Mouse (Mus musculus) cortical plate, adult 2 months (tissue): ENCODE data around the gene Olfr56. TPM values are rescaled to one million over a fixed set of nuclear protein-coding genes. Genes with fewer than 3 reads are reported as not detected.

Source experiments
- H3K27ac ChIP-seq: fragments of 200-500 bp; 2 replicates; pipeline ENCODE4 v1.5.1; 2012; ENCODE audit warnings: low read length, control low read depth, inconsistent platforms; ENCODE audit not compliant: insufficient read depth
- H3K4me1 ChIP-seq: fragments of 200-500 bp; 2 replicates; pipeline ENCODE4 v1.6.1; 2011; ENCODE audit warnings: low read length; ENCODE audit not compliant: control insufficient read depth, insufficient read depth
- H3K4me3 ChIP-seq: fragments of 200-500 bp; 2 replicates; pipeline ENCODE4 v1.5.1; 2011; ENCODE audit warnings: mild to moderate bottlenecking, low read length, control low read depth; ENCODE audit not compliant: insufficient read depth
- CTCF ChIP-seq: fragments of 200-500 bp; IDR thresholded peaks from 2 replicates; pipeline ENCODE4 v1.5.1; 2011; ENCODE audit warnings: mild to moderate bottlenecking, control low read depth, low read length; ENCODE audit not compliant: insufficient read depth; ENCODE audit errors: extremely low read depth
- POLR2A ChIP-seq: fragments of 200-500 bp; IDR thresholded peaks from 2 replicates; pipeline ENCODE4 v1.6.1; 2011; ENCODE audit warnings: mild to moderate bottlenecking, low read length, control low read depth; ENCODE audit not compliant: insufficient read depth; ENCODE audit errors: extremely low read depth
- polyA plus RNA-seq: library from polyadenylated mRNA; depleted of rRNA; stranded (reverse); fragments of >200 nt; gene quantifications from 2 replicates; pipeline ENCODE4 v1.2.3, GENCODE M21; 2012

Gene Olfr56
- polyA plus RNA-seq, 1 experiment = 0.10 TPM

DNA sequence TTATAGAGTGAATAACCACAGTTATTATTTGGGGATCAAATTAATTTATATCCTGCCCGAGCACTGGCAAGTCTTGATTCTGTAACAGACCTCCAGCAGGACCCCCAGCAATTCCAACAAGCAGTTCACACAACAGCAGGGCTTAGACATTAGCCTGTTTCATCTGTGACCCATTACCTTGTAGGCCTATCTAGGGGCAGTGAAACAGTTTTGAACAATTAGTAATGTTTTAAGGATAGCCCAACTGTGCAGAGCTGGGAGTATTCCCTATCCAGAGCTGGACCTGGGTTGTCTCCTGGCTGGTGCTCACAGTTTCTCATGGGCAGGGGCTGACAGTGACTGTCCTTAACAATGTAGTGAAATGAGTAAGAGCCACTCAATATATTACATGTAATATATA is 98.3 kb downstream of the Olfr56 start:
- no peak for TF ChIP-seq CTCF
- TF ChIP-seq POLR2A = no peak
- Histone ChIP-seq H3K4me3 (no peak overlapping the region), H3K27ac (no peak overlapping the region; the same call in 1 of the 2 replicates), H3K4me1 (no peaks in the 10 kb centered on the region)

DNA sequence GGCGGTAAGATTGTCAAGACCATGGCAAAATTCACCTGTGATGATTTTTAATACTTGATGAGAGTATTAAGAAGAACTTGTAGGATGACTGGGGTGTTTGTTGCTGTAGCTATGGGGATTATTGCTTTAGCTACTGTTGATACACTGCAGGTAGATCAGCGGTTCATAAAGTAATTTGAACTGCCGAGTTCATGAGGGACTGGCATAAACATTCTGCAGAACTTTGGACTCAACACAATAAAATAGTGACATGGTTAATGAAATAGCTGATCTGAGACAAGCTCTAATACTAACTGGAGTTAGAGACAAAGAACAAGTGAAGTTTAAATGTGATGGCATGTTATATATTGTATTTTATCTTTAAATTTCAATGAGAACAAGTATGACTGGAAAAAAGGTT is 100.0 kb downstream of the Olfr56 start:
- no peak for TF ChIP-seq CTCF
- TF ChIP-seq POLR2A = no peak
- no peak overlapping the region for H3K4me3 ChIP-seq

DNA sequence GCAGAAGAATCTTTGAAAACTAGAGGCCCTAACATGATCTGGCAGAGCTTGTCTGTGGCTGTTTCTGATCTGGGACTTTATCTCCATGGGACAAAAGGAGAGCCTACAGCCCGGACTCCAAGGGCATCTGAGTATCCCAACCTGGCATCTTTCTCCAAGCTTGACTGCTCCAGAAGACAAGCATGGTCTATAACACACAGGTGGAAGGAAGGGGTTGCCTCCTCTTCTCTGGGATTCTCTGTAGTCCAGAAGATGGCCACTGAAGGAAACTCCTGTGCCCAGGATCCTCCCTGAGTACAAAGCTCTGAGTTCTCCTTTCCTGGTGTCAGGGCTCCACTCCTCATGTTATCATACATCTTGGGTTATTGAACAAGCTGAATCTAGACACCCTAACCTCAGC is 101.9 kb downstream of the Olfr56 start:
- Histone ChIP-seq H3K4me1 (no peaks in the 10 kb centered on the region; the same call in 1 of the 2 replicates), H3K27ac (no peak overlapping the region), H3K4me3 (no peak overlapping the region)
- TF ChIP-seq POLR2A = no peak
- no peak for TF ChIP-seq CTCF

More for the DNA sequence above, 100.0 kb downstream of the Olfr56 start:
- Histone ChIP-seq H3K4me1 (no peaks in the 10 kb centered on the region; the same call in 1 of the 2 replicates), H3K27ac (no peak overlapping the region)

DNA sequence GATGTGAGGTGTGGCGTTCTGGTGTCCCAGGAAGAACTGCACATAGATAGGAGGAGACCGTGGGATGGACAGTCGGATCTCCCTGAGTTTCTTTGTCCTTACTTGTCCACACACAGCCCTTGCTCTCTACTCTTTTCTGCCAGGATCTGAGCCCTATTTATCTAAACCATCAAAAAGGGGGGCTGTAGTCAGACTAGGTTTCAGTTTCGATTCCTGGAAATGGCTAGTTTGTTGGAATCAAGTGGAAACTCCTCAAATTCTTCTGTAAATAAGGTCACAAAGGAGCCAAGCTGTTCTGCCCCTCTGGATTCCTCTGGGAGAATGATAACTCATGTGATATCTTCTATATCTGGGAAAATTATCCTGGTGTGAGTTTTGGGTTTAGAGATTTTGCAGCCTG is 102.7 kb downstream of the Olfr56 start:
- Histone ChIP-seq H3K27ac (no peak overlapping the region), H3K4me3 (no peak overlapping the region), H3K4me1 (no peaks in the 10 kb centered on the region; the same call in 1 of the 2 replicates)
- TF ChIP-seq CTCF = no peak
- TF ChIP-seq POLR2A = no peak

DNA sequence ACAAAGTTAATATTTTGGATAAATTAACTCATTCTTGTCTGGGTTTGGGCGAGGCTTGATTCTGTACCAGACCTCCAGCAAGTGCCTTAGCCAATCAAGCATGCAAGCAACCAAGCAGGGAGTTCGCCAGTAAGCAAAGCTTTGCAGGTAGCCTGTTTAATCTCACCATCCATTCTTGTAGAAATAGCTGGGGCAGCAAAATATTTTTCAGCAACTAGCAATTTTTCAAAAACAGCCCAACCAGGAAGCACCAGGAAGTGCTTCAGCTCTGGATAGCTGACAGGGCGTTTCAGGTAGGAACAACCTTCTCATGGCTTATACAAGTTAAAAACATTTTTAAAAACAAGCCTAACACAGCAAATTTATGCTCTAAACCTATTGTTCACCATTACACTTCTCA is 103.2 kb downstream of the Olfr56 start:
- TF ChIP-seq CTCF (no peak), POLR2A (no peak)
- Histone ChIP-seq H3K4me1 (no peaks in the 10 kb centered on the region; the same call in 1 of the 2 replicates), H3K27ac (peak overlapping the region; percentile 10; the same call in 1 of the 2 replicates)

DNA sequence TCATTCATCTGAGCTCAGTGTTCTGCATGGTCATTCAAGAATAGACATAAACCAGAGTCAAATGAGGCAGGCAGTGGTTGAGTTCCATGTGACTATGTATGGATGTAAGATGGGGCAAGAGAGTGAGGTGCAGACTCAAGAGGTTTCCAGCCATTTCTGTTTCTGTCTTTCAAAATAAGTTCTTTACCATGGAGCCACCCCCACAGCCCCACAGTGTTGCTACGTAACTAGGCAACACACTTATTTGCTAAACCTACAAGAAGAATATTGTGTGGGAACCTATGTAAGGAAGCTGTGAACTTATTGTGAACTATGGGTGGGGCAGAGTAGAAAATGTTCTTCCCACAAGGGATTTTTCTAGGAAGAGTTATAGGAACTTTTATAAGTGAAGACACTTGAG is 104.5 kb downstream of the Olfr56 start:
- no peak for TF ChIP-seq POLR2A
- TF ChIP-seq CTCF = no peak
- H3K4me1 ChIP-seq = no peaks in the 10 kb centered on the region; the same call in 1 of the 2 replicates
- H3K4me3 ChIP-seq = no peak overlapping the region
- H3K27ac ChIP-seq = no peak overlapping the region

More for the DNA sequence above, 103.2 kb downstream of the Olfr56 start:
- H3K4me3 ChIP-seq = no peak overlapping the region

DNA sequence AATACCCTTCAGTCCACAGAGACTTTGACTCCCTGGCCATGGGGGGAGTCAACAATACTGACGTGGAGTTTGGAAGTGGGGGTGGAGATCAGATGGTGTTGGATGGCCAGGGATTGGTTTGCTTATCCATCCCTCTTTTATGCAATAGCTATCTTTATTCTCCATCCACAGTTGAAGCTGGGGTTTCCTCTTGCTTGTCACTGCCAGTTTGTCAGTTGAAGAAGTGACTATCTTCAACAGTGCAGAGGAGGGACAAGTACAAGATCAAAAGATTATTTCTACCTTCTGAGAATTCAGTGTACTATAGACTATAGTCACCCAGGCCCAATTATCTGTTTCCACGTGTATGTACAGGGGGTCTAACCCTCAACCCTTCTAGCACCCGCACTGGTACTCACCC is 105.1 kb downstream of the Olfr56 start:
- Histone ChIP-seq H3K27ac (no peak overlapping the region), H3K4me1 (no peaks in the 10 kb centered on the region; the same call in 1 of the 2 replicates), H3K4me3 (no peak overlapping the region)
- TF ChIP-seq POLR2A (no peak), CTCF (no peak)

DNA sequence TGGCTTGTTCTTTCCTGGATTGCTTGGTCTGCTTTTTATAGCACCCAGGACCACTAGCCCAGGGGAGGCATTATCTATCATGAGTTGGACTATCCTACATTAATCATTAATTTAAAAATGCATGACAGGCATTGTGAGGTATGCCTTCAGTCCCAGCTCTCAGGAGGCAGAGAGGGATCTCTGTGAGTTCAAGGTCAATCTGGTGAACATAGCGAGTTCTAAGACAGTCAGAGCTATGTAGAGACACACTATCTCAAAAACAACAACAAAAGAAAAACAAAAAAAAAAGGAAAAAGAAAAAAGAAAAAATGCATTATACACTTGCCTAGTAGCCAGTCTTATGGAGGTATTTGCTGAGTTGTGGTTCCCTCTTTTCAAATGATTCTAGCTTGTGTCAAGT is 105.7 kb downstream of the Olfr56 start:
- Histone ChIP-seq H3K4me3 (no peak overlapping the region), H3K4me1 (no peaks in the 10 kb centered on the region; the same call in 1 of the 2 replicates), H3K27ac (no peak overlapping the region)
- no peak for TF ChIP-seq POLR2A
- no peak for TF ChIP-seq CTCF

DNA sequence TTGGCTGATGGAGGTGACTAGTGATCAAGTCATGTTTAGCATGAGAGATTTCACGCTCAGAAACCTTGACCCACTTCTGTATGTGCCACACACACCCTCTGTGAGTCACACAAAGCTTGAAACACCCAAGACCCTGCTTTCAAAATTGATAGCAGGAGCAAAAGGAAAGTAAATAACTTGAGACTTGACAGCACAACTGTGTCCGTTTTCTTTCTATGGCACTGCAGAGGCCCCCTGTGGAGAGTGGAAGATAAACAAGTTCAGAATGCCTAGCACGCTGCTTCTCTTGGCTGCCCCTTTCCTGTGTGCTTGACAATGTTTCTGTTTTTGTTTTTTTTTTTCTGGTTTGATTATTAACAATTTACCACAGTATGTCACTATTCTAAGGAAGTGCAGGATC is 106.2 kb downstream of the Olfr56 start:
- Histone ChIP-seq H3K4me1 (no peaks in the 10 kb centered on the region; the same call in 1 of the 2 replicates), H3K27ac (no peak overlapping the region), H3K4me3 (no peak overlapping the region)
- TF ChIP-seq CTCF (peak; percentile 10; the same call in 1 of the 2 replicates), POLR2A (no peak)

DNA sequence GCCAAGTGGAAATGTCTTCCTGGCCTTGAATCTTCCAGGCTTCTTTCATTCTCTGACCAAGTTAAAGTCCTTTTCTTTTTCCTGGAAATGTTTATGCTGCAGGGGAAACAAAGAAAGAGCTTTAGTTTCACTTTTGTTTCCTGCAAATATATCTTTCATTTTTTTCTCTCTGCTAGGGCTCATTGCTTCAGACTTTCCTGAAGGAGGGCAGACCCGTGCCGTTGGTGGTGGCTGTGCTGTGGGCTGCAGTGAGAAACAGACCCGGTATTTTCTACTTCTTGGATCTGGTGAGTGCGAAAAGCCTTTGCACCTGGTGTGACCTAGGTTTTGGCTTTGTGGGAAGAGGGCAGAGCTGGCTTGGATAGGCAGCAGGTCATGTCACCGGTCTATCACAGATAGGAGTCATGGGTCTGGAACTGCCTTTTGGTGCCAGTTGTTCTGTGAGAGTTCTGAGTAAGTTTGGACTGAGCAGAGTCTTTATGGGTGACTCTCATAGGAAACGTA is 108.2 kb downstream of the Olfr56 start:
- Histone ChIP-seq H3K27ac (no peak overlapping the region), H3K4me3 (no peak overlapping the region), H3K4me1 (no peaks in the 10 kb centered on the region; the same call in 1 of the 2 replicates)
- TF ChIP-seq POLR2A = no peak
- TF ChIP-seq CTCF = no peak
